Mouse (Mus musculus) kidney, postnatal 14 days (tissue): Measurements from ENCODE around the gene Gmppa.

Experiments used
- DNase-seq: peaks from one replicate; pipeline ENCODE4 v3.0.0; 2022; ENCODE audit warnings: mixed read lengths

Gmppa gene

GRCm38 (mm10) chr1:75435475-75436328, at the start of gene Gmppa:
TSS of gene Gmppa (plus strand) at chr1:75435930.
- peak; percentile 89 for DNase-seq

GRCm38 (mm10) chr1:75386149-75386548, 49.6 kb upstream of the Gmppa start:
- DNase-seq: no peak

- no peak for DNase-seq
Measured at GRCm38 (mm10) chr1:75387469-75387928, 48.2 kb upstream of the Gmppa start.

DNA sequence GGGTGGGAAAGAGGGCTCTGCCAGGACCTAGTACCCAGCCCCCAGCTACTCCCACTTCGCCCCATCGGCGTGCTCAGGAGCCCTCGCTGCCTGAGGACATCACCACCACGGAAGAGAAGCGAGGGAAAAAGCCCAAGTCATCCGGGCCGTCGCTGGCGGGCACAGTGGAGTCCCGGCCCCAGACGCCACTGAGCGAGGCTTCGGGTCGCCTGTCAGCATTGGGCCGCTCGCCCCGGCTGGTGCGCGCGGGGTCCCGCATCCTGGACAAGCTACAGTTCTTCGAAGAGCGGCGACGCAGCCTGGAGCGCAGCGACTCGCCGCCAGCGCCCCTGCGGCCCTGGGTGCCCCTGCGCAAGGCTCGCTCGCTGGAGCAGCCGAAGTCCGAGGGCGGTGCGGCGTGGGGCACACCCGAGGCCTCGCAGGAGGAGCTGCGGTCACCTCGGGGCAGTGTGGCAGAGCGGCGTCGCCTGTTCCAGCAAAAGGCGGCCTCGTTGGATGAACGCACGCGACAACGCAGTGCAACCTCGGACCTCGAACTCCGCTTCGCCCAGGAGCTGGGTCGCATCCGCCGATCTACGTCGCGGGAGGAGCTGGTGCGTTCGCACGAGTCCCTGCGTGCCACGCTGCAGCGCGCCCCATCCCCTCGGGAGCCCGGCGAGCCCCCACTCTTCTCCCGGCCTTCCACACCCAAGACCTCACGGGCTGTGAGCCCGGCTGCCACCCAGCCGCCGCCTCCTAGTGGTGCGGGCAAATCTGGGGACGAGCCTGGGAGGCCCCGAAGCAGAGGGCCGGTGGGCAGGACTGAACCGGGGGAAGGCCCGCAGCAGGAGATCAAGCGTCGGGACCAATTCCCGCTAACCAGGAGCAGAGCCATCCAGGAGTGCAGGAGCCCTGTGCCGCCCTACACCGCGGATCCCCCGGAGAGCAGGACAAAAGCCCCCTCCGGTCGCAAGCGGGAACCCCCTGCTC, 47.5 kb upstream of the Gmppa start:
- no peak for DNase-seq

DNA sequence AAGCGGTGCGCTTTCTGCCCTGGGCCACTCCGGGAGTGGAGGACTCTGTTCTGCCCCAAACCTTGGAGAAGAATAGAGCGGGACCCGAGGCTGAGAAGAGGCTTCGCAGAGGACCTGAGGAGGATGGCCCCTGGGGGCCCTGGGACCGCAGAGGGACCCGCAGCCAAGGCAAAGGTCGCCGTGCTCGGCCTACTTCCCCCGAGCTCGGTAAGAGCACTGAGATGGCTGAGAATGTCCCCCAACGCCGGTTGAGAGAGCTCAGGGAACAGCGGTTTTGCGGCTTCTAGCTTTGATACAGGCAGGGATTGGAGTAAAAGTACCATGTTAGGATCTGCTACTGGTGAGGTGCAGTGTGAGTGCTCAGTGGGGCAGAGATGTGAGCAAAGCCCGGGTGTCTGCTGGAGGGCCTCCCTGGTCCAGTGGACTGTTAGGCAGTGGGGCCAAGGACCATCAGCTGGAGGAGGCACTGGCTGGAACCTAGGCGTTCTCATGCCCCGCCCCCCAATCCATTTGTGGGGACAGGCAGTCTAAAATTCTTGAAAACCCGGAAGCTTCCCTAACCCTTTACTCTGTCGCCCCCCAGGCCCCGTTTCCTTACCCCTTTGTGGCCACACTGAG, 46.7 kb upstream of the Gmppa start:
- no peak for DNase-seq

- no peak for DNase-seq
Measured at GRCm38 (mm10) chr1:75393139-75393538, 42.6 kb upstream of the Gmppa start.

- no peak for DNase-seq
Measured at GRCm38 (mm10) chr1:75393846-75394245, 41.9 kb upstream of the Gmppa start.

DNA sequence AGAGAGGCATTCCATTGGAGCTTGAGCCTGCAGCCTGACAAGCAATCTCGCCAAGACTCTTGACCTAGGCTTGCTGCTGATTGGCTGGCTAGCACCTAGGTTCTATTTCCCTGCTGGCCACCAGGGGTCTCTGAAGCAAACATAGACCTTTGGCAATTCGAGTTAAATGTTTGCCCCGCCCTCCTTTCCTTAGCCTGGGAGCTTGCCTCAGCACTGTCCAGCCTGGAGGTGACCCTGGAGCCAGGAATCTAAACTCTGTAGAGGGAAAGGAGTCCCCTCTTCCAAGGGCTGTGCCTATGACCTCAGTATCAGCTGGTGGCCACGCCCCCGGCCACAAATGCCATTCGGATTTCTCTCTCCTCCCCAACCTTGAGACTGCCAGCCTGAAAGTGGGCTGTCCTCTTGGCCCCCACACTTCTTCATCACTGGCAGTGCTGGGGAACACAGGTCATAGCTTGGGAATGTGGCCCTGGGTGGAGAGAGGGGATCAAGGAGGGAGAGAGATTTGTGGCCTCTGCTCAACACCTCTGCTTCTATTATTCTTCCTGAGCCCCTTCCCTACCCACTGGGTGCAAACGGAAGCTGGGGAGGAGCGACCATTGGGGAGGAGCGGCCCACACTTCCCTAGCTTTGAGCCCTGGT, 36.8 kb upstream of the Gmppa start:
- peak; percentile 90 for DNase-seq

GRCm38 (mm10) chr1:75399755-75400492, 35.8 kb upstream of the Gmppa start:
- peak; percentile 84 for DNase-seq

- DNase-seq: no peak
Measured at GRCm38 (mm10) chr1:75400493-75401115, 35.1 kb upstream of the Gmppa start.

GRCm38 (mm10) chr1:75405547-75405946, 30.2 kb upstream of the Gmppa start:
- DNase-seq: no peak

DNA sequence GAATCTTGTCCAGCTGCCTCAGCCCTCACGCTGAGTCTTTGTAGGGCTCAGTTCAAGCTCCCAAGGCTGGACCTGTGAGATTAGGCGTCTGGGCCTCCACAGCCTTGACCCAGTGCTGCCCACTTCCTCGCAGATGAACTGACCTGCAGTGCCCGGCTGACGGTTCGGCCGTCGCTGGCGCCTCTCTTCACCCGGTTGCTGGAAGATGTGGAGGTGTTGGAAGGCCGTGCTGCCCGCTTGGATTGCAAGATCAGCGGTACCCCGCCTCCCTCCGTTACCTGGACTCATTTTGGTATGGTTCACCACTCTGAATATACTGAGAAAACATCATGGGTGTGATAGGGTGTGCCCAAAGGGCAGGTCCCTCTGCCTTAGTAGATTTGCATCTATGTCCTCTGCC, 29.6 kb upstream of the Gmppa start:
- DNase-seq: no peak

- no peak for DNase-seq
Measured at GRCm38 (mm10) chr1:75407056-75407455, 28.7 kb upstream of the Gmppa start.

DNA sequence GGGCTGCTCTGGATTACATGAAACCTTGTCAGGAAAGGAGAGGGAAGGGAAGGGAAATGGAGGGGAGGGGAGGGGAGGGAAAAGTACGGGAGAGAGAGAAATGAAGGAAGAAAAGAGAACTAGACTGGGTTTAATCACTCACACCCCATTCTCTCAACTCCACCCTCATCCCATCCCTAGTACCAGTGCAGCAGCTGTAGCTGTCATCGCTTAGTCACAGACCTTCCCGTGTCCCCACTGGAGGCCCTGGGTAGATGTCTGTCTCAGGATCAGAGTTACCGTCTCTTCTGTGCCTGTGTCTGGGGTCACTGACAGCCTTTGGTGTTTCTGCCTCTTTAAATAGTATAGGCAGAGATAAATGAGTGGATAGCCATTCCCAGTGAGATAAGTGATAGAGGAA, 27.5 kb upstream of the Gmppa start:
- no peak for DNase-seq

DNA sequence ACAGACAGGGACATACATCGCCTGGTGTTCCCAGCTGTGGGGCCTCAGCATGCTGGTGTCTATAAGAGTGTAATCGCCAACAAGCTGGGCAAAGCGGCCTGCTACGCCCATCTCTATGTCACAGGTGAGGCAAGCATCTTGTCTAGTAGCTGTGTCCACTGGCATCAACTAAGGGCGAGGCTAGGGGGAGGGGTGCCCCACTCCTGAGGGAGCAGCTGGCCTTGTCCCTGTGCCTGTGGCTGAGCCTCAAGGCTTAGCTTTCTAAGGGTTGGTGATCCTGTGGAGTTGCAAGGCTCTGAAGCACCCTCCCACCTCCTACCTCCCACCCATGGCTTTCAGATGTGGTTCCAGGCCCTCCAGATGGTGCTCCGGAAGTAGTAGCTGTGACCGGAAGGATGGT, 25.8 kb upstream of the Gmppa start:
- DNase-seq: no peak

- no peak for DNase-seq
Measured at GRCm38 (mm10) chr1:75412196-75412595, 23.5 kb upstream of the Gmppa start.

- peak; percentile 26 for DNase-seq
Measured at GRCm38 (mm10) chr1:75413749-75414148, 22.0 kb upstream of the Gmppa start.

DNA sequence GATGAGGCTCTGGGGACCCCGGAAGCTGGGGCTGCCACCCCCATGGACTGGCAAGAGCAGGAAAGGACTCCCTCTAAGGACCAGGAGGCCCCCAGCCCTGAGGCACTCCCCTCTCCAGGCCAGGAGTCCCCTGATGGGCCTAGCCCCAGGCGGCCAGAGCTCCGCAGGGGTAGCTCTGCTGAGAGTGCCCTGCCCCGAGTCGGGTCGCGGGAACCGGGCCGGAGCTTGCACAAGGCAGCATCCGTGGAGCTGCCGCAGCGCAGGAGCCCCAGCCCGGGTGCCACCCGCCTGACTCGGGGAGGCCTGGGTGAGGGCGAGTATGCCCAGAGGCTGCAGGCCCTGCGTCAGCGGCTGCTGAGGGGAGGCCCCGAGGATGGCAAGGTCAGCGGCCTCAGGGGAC, 13.9 kb upstream of the Gmppa start:
- DNase-seq: no peak

GRCm38 (mm10) chr1:75422216-75422822, 13.4 kb upstream of the Gmppa start:
- DNase-seq: peak; percentile 11

GRCm38 (mm10) chr1:75422823-75423471, 12.8 kb upstream of the Gmppa start:
- DNase-seq: peak; percentile 55
